Mouse (Mus musculus): ENCODE results near the gene Klc1.

DNA sequence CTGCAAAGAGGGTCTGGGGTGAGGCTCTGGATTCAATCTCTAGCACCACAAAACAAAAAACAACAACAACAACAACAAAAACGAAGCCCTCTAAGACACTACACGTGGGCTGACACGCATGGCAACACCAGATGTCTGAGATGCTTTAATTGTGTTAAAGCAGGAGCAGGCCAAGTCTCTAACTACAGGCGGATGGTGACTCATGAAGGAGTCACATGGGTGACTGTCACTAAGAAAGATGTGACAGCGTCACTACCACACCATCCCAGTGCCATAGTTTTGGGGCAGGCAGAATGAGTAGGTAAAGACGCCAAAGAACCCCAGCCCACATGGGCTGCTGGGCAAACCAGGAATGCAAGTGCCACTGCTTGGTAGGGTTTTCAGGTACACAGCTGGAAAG is 6.2 kb upstream of the Klc1 start:
- TF ChIP-seq POLR2A (IDR thresholded peaks at IDR 0.05; ENCODE audit: control insufficient read depth, extremely low read depth, insufficient read depth, low read length, poor library complexity), result no peak
- no peak for TF ChIP-seq CTCF (IDR thresholded peaks at IDR 0.05; ENCODE audit: borderline replicate concordance, control insufficient read depth, extremely low read depth, insufficient read depth, low read length, poor library complexity)
